Mouse (Mus musculus) ZHBTc4 (cell line): Measurements from ENCODE around the gene Magi2.
A peak's percentile ranks its signal among the peaks of the same experiment; 100 is the strongest.

Source experiments
- DNase-seq: peaks from one replicate; pipeline ENCODE4 v3.0.0-alpha.2; 2011; ENCODE audit warnings: low read depth, low spot score

Magi2 gene

DNA sequence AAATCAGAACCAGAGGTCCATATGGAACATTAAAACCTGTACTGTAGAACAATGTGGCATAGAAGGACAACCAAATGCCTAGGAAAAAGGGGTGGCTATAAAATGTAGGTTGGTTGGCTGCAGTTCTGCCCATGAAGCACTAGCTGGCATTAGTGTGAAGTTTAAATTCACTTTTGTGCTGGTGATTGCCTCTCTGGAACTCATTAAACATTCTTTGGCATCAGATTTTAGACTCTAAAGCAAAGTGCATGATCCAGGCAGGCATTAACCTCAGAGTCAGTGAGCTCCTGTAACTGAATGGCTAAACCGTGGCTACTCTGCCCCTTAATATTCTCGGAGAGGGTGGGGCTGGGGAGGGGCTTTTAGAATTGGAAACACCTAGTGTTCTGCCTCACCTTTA, 706.4 kb downstream of the Magi2 start:
- no peak for DNase-seq

DNA sequence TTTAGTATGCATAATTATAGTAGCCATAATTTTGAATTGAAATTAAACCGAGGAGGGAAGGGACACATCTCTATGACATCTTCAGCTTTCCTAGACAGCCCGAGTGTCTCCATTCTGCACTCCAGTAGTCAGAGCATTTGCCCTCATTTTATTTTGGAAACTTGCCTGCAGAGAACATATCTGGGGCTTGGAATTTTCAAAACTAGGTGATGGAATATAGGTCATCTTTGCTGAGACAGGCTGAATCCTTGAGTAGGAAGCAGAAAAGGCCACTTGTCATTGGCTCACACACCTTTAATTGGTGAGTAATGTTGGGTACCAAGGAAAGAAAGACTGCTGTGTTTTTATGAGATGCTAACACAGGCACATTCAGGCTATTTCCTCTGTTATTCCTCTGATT, 724.3 kb downstream of the Magi2 start:
- no peak for DNase-seq

DNA sequence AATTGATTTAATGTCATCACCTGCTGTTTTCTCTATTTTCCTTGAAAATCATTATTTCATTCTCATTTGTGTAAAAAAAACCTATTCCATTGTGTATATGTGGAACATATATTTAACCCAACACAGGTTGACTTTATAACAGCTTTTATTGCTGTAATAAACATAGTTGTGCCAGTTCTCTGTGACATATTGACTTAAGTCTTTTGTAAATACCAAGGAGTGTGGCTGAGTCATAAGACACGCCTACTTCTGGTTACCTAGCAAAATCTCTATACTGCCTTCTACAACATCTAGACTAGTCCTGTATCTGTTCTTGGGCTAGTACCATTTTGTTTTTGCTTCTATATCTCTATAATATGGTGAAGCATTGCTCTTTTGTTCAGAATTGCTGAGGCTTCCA, 737.3 kb downstream of the Magi2 start:
- DNase-seq = no peak

DNA sequence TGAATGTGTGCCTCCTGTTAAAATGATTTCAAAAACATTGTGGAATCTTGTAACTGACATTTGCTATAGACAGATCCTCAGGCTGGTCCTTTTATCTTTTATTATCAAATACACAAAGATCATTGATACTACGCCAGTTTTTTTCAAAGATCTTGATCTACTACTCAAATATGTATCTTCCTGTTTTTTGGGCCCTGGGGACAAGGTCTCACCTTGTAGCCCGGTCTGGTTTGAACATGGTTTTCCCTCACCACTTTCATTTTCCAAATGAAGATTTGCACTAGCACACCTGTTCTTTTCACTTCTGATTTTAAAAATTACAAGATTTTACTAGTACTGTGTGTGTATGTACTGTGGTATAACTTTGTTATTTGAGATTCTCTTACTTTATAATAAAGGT, 745.9 kb downstream of the Magi2 start:
- DNase-seq = no peak

DNA sequence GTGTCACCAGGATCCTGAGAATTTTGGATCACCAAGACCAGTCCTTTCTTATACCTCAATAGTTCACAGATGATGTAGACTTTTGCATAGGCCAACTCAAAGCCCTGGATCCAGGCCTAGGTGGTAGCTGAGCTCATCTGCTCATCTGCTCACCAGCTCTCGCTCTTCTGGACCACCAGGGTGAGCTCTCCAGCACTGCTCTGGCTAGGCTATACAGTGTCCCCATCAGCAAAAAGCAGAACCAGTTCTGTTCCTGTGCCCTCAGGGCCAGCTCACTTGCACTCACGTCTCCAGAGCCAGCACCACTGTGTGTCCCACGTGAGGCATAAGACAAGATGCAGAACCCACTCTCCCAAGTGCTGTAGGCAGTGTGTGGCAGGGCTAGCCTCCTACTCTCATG, 747.0 kb downstream of the Magi2 start:
- DNase-seq = no peak

DNA sequence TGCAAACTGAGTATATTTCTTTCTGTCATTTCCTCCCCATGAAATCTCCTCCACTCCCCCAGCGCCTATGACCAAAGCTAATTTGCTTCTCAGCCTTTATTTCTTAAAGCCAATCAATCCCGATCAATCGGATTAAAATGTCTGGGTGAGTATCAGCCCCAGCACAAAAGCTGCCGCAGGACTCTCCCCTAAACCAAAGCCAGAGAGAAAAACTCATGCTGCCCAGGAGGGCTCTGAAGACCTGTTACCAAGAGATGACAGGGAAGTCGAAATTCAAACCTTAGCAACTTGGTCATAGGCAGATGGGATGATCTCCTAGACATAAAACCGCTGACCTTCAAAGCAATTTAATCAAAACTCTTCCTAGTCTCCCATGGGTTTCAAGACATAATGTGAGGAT, 754.7 kb downstream of the Magi2 start:
- DNase-seq = no peak

DNA sequence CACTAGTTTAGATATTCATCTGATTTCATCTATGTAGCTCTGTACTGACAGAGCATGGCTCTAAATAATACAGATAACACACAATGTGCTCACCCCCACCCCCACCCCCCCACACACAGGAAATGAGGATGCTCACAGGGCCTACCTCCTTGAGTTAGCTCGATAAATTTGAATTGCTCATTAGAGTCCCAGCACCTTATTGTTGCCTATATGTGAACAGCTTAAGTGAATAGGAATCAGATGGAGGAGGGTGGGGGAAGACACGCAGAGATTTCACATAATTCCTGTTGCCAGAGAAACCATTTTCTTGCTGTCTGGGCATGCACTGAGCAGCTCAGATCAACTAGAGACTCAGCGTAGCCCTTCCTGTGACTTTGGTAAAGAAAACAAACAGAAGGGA, 755.2 kb downstream of the Magi2 start:
- no peak for DNase-seq

DNA sequence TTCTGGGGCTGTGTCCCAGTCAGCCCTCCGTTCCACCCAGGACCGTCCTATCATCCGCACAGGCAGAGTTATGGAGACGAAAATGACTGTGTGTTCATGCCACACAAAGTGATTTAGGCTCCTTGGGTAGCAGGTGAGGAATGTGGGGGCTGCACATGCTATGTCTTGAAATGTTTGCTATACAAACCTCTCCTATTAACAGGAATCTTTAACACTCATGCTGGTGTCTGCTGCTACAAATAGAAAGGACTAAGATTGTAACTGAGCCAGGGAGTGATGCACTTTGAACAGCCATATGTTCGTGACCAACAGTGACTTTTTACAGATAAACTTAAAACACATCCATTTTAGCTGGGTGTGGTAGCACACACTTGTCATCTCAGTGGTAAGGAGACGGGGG, 772.6 kb downstream of the Magi2 start:
- DNase-seq = no peak

DNA sequence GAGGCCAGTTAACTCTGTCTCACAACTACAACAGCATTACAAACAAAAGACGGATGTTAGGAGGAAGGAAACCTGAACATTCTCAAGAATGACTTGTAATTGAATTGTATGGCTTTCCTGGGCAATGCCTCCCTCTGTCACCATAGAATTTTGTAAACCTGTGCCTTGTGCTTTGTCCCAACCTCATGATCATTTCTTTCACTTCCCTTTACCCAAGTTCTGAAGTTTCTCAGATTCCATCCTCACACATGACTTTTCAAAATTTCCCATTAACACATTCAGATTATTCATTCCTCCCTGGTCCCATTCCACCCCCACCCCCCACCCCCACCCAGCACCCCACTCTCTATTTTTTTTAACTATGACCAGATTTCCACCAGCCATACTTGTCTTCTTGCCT, 773.1 kb downstream of the Magi2 start:
- no peak for DNase-seq

DNA sequence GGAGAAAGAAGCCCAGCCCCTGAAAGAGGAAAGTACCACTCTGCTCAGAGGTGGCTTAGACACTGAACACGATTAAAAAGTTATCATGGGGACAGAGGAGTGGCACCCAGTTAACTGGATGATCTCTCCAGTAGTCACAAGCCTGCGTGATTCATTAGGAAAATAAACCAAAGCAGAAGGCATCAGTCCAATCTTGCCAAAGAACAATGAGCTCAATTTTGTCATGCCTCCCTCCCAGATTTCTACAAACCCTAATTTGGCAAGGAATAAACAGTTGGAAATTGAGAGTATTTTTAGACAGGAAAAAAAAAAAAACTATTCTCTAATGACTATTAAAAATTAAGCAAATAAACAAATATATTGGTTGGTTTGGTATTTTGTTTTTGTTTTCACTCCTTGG, 779.8 kb downstream of the Magi2 start:
- DNase-seq = no peak

DNA sequence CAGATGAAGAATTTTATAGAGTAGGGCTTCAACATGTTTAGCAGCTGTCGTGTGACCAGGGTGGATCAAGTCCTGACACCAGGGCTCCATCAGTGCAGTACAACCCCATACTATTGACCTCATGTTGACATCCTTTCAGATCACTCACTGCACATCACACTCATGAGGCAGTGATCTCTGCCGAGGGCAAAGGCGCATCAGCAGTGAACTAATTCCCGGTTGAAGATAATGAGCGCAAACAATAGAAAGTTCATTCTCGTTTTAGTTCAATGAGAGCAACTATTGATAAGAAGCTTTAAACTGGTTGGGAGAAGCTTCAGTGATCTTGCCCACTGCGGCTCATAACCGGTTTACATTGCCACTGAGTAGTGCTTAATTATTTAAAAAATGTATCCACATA, 780.4 kb downstream of the Magi2 start:
- DNase-seq = no peak

DNA sequence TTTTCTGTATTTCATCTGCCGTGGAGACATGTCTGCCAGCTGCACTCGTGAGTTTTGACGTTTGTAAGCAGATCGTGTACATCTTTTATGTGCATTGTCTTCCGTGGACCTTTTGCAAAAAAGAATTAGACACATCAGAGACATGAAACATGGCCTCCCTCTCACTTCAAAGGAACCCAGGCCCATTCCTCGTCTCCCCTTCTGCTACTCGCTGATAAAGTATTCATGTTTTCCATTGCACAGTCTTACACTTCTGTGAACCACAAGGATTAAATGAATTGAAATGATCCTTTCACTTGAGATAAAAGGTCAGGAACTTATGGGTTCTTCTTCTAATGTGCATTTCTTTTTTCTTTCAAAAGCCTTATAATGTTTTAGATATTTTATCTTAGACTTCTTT, 783.4 kb downstream of the Magi2 start:
- DNase-seq = no peak

DNA sequence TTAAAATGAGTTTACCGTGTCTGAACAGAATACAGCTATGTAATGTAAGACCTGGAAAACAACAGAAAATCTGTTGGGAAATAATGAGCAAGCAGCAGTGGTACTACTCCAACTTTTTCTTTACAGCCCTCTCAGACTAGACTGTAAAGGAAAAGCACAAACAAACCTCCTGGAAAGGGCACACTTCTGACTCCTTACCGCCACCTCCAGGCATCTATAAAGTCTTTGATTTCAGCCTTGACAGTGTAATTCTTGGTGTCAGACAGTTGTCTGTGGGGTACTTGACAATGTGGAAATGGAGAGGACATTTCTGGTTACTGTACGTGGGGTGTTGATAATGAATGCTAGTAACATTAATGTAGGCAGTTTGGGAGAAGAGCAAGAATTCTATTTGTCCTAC, 791.2 kb downstream of the Magi2 start:
- DNase-seq = peak; percentile 4

DNA sequence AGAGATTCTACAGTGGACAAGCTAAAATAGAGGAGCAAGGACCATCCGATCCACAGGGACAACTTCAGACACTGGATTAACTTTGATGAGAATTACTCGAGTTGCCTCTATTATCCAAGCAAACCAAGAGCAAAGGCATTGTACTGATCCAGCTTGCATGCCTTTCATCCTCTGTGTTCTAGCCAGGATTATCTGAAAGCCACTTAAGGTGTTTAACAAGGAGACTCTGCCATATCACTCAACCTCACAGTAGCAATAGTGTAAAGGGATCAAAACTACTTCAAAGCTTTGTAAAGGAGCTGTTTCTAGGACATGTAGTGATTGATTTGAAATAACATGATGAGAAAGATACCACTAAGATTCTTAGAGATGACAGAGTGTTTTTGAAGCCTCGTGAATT, 819.8 kb downstream of the Magi2 start:
- DNase-seq = no peak

DNA sequence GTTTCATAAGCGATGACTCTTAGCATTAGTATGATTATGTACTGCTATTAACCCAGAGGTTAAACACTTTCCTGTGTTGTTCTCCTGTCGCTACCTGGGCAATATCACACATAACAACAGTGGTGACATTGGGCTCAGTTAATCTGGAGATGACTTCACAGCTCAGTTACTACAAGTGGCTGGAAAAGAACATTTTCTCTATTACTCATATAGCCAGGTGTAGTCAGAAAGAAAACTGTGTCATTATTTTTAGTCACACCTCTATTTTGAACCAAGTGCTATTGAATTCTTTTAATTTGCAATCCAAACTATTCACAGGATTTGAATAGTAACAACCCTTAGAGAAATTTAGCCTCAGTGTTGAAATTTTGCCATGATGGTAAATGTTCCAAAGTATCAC, 821.5 kb downstream of the Magi2 start:
- DNase-seq = no peak

DNA sequence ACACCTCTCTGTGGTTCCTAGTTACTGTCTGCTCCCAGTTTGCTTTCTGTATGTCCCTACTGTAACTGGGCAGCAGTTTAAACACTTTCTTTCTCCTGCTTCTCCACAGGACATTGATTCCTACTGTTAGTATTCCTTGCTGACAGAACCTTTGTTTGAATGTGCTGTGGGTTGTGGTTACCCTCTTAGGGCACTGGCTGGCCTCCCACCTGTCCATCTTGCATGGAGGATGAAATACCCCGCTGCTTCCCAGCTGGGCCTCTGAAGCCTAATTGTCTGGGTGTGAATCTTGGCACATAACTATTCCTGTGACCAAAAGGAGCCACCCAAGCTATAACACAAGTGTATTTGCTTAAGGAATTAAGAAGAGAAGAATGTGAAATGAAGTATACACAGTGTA, 823.4 kb downstream of the Magi2 start:
- no peak for DNase-seq

DNA sequence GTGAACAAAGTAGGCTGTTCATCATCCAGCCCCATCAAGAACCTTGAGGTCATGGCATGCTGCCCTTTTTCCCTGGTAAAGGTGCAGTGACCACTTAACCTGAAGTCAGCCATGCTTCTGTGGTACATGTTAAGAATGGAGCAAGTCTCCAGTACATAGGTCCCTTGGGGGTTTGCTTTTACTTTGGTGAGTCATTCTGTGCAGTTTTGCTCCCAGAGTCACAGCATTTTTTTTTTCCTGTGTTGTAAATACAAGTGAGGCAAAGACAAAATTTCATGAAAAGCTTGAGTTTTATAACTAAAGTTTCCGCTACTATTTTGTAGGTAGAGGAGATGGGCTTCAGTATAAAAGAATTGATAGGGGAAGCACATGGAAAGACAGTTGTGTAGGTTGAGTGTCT, 828.2 kb downstream of the Magi2 start:
- DNase-seq = no peak

DNA sequence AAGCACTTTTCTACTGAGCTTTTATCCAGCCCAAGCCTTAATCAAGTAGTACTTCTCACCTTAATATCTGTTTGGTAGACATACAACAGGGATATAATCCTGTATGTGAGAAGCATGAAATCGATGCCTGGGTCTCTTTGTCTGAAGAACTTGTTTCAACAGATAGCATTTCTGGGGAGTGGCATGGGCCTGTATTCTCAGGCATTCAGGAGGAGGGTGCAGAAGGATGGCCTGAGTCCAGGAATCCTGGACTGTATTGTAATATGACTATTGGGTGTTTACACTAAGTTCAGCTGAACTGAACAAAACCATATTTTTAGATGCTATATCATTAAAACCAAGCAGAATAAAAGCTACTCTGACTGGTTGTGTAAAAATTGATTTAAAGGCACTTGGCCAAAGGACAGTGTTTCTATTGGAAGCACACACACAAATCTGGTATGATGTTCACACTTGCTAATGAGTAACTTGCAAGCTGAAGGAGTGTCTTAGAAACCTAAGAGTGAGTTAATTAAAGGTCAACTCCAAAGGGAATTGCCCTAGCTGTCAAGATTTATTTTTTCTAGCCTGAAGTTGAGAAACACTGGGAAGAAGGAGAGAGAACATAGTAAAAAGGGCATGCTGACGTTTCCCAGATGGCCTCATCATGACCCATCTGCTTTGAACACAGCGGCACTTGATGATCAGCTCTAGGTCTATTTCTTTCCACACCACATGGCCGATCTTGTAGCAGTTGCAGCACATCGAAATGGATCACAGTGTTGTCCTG, 829.4 kb downstream of the Magi2 start:
- no peak for DNase-seq

DNA sequence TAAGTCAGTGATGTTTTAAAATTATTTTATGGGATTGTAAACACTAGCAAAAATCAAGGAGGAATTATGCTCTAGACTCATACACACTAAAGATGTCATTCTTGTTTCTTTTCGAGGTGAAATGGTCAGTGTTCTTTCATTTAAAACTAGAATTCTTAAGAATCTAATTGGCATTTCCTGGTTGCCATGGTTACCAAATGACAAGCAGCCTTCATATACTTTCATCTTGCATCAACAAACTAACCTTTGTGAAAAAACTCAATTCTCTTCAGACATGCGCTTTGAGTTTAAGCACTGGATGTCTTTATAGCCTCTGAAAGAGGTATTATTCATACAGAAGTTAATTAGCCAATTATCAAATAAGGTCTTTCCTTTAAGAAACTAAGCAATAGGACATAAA, 830.0 kb downstream of the Magi2 start:
- DNase-seq = no peak

DNA sequence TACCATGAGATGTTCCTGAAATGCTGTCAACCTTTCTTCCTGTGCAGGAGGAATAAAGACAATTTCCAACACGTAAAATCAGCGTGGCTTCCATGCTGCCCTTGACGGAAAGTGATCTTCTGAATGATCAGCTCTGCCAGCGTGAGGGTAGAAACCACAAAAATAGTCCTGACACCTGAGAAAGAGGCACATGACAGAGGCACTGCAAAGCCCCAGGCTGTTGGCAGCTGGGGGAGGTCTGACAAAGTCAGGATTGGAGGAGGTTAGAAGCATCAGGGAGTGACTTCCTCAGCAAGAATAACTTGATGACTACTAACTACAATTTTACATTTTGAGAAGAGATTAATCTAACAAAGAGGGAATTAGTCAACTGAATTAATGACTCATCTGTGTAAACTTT, 835.2 kb downstream of the Magi2 start:
- DNase-seq = no peak

DNA sequence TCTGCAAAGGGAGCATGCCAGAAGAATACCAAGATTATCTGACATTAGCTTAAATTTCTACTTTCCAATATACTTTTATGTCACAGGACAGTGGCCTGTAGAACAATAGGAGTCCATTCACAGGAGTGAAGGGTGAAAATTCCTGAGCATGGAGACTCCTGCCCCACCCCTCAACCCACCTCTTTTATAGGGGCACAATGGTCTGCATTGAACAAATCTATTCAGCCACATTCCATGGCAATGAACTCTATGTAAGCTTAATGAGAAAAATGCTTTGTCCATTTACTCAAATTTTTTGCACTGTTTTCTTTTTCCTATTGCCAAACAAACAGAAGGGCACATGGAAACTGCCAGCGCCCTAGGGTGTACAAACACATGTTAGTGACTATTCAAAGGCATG, 838.2 kb downstream of the Magi2 start:
- DNase-seq = peak; percentile 17

DNA sequence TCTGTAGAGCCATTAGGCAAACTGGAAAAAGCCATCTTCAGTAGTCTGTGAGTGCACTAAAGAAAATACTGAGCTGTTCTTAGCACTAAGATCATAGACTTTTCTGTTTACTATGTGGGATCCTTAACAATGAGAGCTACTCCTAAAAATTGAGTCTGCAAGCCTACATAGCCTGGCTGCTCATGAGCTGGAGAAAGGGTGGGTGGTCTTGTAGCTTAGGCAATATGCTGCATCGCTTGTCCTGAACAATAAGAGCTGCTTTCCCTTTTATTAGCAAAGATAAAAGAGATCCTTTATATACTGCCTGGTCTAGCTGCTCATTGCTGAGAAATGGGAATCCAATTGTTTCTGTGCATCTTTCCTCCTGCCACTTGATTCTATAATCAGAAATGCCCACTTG, 841.7 kb downstream of the Magi2 start:
- DNase-seq = no peak

DNA sequence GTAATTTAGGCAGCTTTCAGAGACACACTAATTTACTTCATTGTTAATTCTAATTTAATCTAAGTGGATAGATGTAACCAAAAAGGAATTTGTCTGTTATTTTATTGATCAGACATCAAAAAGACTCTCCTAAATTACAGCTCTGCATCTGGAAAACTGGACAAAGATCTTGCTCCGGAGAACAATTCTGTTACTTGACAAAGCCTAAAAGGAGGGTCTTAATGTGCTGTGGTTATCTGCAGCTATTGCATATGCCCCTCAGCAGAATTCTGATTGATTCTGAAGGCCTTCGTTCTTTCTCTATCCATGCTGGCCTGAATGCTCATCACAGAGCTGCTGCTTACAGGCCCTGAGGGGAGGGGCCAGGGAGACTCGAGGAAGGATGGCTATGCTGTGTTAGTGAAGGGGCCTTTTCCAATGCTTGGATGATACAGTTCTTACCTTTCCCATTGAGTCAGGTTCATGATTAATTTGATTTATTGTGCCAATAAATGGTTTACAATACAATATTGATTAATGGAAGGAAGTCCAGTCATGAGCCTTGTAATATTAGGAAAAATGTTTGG, 842.2 kb downstream of the Magi2 start:
- DNase-seq = no peak

DNA sequence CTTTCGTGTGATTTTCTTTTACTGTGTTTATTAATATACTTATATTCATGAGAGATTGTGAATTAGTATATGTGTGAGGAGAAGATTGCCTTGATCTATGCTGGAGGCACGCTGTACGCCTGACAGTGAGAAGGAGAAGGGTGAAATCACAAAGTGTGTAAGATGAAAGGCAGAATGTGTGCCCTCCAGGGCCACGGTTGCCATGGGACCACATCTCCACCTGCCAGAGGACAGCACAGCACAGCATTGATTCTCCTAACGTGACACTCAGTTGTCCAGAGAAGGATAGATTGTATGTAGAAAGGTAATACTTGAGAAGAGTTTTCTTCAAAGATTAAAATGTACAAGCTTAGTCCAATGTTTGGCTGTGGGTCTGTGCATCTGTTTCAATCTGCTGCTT, 847.3 kb downstream of the Magi2 start:
- no peak for DNase-seq
